Mouse (Mus musculus) brain, embryonic 14.5 days (tissue): Measurements from ENCODE around the gene Rgcc. TPM values are rescaled to one million over a fixed set of nuclear protein-coding genes. Genes with fewer than 3 reads are reported as not detected.

ENCODE experiments used
- DNase-seq: peaks from one replicate; pipeline ENCODE4 v3.0.0-alpha.2; 2011; ENCODE audit warnings: low read depth
- CTCF ChIP-seq: fragments of 200-500 bp; IDR thresholded peaks from 2 replicates; pipeline ENCODE4 v1.5.1; 2012; ENCODE audit warnings: inconsistent platforms, mild to moderate bottlenecking, moderate library complexity, borderline replicate concordance; ENCODE audit not compliant: insufficient read depth, insufficient read length; ENCODE audit errors: extremely low read depth
- POLR2A ChIP-seq: fragments of 200-500 bp; IDR thresholded peaks from 2 replicates; pipeline ENCODE4 v1.6.1; 2012; ENCODE audit warnings: mild to moderate bottlenecking, inconsistent platforms, borderline replicate concordance; ENCODE audit not compliant: poor library complexity, insufficient read depth, insufficient read length, severe bottlenecking; ENCODE audit errors: extremely low read depth
- polyA plus RNA-seq: library from polyadenylated mRNA; depleted of rRNA; stranded (reverse); fragments of >200 nt; gene quantifications from 2 replicates; pipeline ENCODE4 v1.2.3, GENCODE M21; 2012

Gene Rgcc
- polyA plus RNA-seq, 1 experiment: 29.0 TPM

DNA sequence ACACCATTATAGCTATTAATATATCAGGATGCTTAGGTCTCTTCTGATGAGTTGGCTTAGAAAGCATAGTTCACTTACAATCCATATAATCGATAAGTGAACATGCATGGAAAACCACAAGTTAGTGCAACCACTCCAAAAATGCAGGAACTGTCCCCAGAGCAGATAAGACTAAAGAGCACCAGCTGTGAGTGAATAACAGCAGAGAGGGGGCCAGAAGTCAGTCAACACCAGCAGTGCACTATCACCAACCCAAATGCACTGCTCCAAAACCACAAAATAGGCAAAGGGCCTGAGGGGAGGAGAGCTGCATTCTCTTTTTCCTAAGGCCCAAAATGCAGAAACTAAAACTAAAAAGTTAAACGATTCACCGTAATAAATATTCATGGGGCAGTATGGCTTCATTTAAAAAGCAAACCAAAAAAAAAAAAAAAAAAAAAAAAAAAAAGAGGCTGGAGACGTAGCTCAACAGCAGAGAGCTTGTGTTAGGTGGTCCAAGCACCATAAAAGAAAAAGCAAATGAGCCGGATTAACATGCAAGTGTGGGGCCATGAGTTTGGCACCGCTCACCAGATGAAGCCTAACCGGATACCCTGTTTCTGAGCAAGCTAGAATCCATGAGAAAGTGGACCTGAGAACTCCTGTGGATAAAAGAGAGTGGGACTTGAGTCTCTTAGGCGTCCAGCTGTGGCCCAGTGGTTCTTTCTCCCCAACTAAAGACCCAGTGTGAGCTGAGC lies 12.2 kb upstream of the Rgcc start:
- TF ChIP-seq CTCF (no peak), POLR2A (no peak)
- DNase-seq: peak; percentile 77

DNA sequence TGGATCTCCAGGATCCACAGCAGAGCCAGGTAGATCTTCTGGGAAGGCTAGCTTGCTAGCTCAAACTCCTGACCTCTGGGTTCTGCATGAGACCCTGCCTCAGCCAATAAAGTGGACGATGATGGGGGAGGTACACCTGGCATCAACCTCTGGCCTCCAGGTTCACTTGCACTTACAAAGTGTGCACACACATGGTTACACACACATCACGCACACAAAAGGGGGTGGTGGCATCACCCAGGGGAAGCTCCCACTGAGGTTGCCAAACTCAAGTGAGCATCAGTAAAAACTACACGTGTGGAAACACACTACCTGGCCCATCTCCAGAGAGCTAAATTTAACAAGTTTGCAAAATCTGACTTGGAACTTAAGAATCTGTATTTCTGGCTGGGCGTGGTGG lies 11.3 kb upstream of the Rgcc start:
- DNase-seq: no peak
- TF ChIP-seq POLR2A (no peak), CTCF (no peak)

DNA sequence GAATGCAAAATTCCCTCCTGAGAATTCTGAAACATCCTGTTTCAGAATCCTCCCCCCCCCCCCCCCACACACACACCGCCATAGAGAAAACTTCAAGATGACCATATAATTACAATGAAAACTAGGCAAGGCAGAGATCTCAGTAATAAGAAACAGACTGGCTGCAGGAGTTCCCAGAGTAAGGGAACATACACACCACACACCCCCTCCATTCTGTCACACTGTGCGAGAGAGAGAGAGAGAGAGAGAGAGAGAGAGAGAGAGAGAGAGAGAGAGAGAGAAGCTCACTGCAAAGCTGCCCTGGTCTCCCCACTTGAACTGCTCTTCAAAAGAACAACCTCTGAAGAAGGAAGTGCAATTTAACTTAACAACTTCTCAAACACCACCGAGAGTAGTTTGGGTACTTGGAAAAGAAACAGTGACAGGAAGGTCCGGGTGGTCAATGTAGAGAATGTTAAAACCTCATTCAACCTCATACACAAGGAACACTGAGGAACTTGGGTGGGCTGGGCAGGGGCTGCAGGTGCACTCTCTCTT lies 10.5 kb upstream of the Rgcc start:
- TF ChIP-seq CTCF: no peak
- TF ChIP-seq POLR2A: no peak
- no peak for DNase-seq

GRCm38 (mm10) chr14:79309115-79309514 lies 7.7 kb upstream of the Rgcc start:
- no peak for TF ChIP-seq CTCF
- no peak for TF ChIP-seq POLR2A

GRCm38 (mm10) chr14:79308364-79308763 lies 6.9 kb upstream of the Rgcc start:
- peak; percentile 55 for DNase-seq

More at GRCm38 (mm10) chr14:79309115-79309514, 7.7 kb upstream of the Rgcc start:
- no peak for DNase-seq

GRCm38 (mm10) chr14:79307908-79308307 lies 6.5 kb upstream of the Rgcc start:
- no peak for TF ChIP-seq CTCF
- TF ChIP-seq POLR2A: no peak

More at GRCm38 (mm10) chr14:79308364-79308763, 6.9 kb upstream of the Rgcc start:
- TF ChIP-seq POLR2A: no peak
- no peak for TF ChIP-seq CTCF

DNA sequence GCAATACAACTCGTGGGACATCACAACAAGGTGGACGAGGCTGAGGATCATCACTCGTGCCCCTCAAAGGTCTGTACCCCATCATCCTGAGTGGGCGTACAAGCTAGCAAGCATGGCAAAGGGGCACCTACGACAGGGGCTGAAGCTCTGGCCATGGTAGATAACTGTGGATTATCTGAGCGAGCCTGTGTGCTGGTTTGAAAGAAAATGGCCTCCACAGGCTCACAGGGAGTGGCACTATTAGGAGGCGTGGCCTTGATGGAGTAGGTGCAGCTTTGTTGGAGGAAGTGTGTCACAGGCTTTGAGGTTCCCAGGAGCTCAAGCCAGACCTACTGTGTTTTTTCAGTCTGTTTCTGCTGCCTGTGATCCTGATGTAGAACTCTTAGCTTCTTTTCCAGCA lies 5.7 kb upstream of the Rgcc start:
- TF ChIP-seq CTCF (no peak), POLR2A (no peak)
- no peak for DNase-seq

More at GRCm38 (mm10) chr14:79307908-79308307, 6.5 kb upstream of the Rgcc start:
- no peak for DNase-seq

GRCm38 (mm10) chr14:79304873-79305464 lies 3.5 kb upstream of the Rgcc start:
- TF ChIP-seq POLR2A (no peak), CTCF (no peak)
- DNase-seq: no peak

GRCm38 (mm10) chr14:79303150-79303549 lies 1.7 kb upstream of the Rgcc start:
- TF ChIP-seq POLR2A (no peak), CTCF (no peak)
- DNase-seq: no peak

DNA sequence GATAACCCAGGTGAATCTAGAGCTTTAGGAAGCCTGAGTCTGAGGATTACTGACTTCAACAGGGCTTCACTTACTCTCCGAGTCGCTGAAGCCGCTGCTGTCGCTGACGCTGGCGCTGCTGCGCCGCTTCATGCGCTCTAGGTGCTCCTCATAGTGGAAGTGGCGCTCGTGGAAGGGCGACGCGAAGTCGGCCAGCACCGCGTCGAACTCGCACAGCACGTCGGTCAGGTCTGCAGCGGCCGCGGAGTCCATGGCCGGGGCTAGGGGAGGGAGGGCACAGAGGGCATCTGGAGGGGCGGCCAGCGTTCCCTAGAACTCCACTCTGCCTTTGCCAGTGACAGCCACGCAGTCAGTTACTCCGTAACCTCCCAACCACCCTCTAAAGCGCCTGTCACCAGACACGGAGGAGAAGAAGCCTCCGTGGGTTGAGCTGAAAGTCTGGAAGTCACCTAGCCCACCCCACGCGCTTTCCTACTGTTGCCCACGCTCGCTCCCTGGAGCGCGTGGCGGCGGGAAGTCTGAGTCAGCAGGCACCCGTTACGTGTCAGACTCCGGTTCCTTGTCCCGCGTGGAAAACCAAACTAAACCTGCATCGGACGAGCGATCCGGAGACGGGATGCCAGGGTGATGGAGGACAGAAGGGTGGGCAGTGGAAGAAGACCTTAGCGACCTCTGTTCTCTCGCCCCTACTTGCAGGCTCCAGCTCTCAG lies 649 bp downstream of the Rgcc start:
- TF ChIP-seq POLR2A (no peak), CTCF (no peak)
- peak; percentile 69 for DNase-seq

- TF ChIP-seq POLR2A (no peak), CTCF (no peak)
- no peak for DNase-seq
Observed at GRCm38 (mm10) chr14:79299796-79300195, 1.6 kb downstream of the Rgcc start.

DNA sequence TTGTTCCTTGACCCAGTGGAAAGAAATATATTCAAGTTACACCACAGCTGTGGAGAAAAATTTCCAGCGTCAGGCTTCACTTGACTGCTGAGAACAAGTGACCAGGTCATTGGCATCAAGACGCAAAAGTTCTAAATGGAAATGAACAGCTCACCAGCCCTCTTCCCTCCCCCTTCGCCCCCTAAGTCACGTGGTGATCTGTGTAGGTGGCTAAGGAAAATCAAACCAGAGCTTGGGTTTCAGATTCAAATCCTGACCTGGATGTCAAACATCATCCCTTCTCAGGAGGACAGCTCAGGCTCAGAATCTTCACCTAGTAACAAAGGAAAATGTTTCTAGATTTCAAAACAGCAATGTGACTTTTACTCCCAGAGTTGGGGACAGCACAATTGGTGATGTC lies 2.2 kb downstream of the Rgcc start:
- TF ChIP-seq POLR2A (no peak), CTCF (no peak)
- no peak for DNase-seq

GRCm38 (mm10) chr14:79298314-79298992 lies 3.0 kb downstream of the Rgcc start:
- TF ChIP-seq POLR2A (no peak), CTCF (no peak)
- DNase-seq: no peak

- peak; percentile 76 for DNase-seq
- TF ChIP-seq CTCF (no peak), POLR2A (no peak)
Observed at GRCm38 (mm10) chr14:79296836-79297235, 4.6 kb downstream of the Rgcc start.
